Mouse (Mus musculus) cerebral cortex, adult 2 months (tissue): Measurements from ENCODE around the gene Clec2l.

ENCODE experiments used
- WGBS: fragments of 180-500 bp; shearing (Covaris S2); methylation state at CpG from one replicate; pipeline ENCODE4 v1.1.7; 2018; 5-methylcytosine and 5-hydroxymethylcytosine counted together

Clec2l gene

GRCm38 (mm10) chr6:38670488-38670887, 7.6 kb downstream of the Clec2l start:
- 85% methylated on average over 1 of the region's 1 CpGs for WGBS

GRCm38 (mm10) chr6:38671270-38671669, 8.4 kb downstream of the Clec2l start:
- WGBS: 84% methylated on average over 7 of the region's 7 CpGs

DNA sequence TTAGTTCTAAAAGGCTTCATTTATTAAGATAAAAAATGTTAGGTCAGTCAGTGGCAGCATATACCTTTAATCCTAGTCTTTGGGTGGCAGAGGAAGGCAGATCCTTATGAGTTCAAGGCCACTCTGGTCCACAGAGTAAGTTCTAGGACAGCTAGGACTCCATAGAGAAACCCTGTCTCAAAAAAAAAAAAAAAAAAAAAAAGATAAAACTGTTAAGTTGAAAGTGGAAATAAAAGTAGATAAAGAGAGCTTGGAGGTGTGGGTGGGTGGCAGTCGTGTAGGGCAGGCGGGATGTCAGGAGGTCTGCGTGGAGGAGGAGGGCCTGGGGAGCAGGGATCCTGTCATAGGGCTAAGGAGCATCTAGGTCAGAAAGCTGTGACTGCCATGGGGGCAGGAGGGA, 9.1 kb downstream of the Clec2l start:
- 90% methylated on average over 3 of the region's 3 CpGs for WGBS

DNA sequence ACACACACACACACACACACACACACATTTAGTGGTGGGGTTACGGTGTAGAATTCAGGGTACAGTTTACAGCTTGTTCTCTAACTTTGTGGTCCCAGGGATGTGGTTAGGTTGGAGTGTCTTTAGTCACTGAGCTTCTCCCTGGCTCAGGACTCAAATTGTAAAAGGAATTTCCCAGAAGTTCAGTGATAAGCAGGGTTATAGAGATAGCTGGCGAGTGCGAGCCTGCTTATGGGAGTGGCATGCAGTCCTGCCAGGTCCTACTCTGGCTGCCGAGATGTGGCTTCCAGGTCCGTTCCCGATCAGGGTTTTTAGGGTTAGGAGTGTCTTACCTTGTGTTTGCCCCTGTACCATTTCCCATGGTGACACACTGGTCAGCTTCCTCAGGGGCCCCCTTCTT, 13.3 kb downstream of the Clec2l start:
- 89% methylated on average over 6 of the region's 6 CpGs for WGBS

DNA sequence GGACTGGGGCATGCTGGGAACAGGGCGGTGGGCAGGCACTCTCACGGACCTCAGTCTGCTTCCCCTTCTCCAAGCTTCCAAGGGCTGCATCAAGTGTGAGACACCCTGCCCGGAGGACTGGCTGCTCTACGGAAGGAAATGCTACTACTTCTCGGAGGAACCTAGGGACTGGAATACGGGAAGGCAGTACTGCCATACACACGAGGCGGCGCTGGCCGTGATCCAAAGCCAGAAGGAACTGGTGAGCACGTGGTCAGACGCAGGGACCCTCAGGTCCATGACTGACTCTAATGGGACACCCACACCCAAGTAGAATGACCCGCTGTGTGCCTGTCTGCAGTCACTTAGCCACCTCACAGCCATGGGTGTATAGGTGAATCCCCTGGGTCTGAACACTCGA, 13.9 kb downstream of the Clec2l start:
- 75% methylated on average over 14 of the region's 14 CpGs for WGBS

- WGBS: 82% methylated on average over 9 of the region's 9 CpGs
Measured at GRCm38 (mm10) chr6:38677629-38678028, 14.8 kb downstream of the Clec2l start.

DNA sequence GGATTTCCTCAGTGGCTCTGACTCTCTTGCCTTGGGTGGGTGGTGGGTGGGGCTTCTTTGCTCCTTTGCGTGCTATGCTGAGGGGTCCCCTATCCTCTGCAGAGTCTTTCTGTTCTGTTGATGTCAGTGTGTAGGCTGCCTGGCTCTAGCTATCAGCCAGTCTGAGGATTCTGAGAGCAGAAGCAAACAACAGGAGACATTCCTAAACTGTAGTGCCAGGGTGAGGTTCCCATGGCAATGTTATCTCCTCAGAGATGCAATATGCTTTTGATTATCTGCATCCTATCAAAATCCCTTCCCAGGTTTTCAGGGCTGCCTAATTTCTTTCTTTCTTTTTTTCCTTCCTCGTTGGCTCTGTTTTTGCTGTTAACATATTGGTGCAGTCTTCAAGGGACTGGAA, 19.7 kb downstream of the Clec2l start:
- 44% methylated on average over 2 of the region's 2 CpGs for WGBS

DNA sequence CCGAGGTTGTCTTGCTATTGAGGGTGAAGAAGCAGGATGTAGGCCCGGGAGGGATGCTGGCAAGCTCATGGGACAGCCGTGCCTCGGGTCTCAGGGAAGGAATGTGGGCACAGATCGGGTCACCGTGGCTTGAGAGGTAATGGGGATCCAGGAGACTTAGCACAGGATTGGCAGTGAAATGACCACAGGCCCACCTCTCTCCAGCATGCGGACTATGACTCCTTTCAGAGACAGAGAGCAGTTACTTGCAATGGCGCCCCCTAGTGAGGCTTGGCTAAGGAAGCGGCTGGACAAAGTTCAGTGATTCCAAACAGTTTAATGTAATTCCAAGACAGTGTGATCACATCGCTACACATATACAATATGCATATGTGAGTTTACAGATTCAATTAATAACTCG, 24.3 kb downstream of the Clec2l start:
- 63% methylated on average over 11 of the region's 11 CpGs for WGBS

- 73% methylated on average over 10 of the region's 10 CpGs for WGBS
Measured at GRCm38 (mm10) chr6:38688841-38689240, 26.0 kb downstream of the Clec2l start.

- WGBS: 89% methylated on average over 4 of the region's 4 CpGs
Measured at GRCm38 (mm10) chr6:38690615-38691014, 27.7 kb downstream of the Clec2l start.

- 86% methylated on average over 5 of the region's 5 CpGs for WGBS
Measured at GRCm38 (mm10) chr6:38691052-38691451, 28.2 kb downstream of the Clec2l start.

DNA sequence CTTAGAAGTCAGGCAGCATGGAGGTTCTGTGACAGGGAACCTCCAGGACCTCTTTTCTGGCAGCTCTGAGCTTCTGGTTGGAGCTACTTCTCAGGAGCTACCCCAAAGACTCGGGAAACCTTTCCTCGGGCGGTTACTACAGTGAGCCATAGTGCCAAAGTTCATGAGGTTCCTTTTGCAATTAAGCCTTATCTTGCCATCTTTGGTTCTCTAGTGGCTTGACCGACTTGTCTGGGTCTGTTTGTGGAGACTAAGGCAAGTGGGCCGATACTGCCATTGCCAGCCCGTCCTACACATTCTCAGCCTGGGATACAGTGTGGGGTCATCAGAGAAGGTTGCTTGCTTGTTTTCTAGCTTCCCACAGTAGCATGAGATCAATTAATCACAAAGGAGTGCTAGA, 29.7 kb downstream of the Clec2l start:
- 97% methylated on average over 6 of the region's 6 CpGs for WGBS

GRCm38 (mm10) chr6:38695380-38696054, 32.6 kb downstream of the Clec2l start:
- 25% methylated on average over 9 of the region's 9 CpGs for WGBS

DNA sequence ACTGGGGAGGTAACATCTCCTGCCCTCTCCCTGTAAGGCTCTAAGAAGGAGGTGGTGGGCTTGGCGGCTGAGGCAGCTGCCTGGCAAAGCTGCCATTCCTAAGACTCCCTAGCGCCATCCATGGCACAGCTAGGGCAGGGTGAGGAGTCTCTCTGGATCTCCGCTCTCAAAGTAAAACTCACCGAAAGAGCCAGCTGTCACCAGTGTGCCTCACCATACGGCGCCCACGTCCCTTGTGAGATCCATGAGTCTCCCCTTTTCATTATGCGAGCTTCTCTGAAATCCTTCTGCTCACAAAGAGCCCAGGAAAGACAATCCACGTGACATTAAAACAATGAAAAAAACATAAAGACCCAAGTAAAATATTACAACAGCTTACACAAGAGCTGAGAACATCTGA, 33.7 kb downstream of the Clec2l start:
- 48% methylated on average over 9 of the region's 9 CpGs for WGBS

DNA sequence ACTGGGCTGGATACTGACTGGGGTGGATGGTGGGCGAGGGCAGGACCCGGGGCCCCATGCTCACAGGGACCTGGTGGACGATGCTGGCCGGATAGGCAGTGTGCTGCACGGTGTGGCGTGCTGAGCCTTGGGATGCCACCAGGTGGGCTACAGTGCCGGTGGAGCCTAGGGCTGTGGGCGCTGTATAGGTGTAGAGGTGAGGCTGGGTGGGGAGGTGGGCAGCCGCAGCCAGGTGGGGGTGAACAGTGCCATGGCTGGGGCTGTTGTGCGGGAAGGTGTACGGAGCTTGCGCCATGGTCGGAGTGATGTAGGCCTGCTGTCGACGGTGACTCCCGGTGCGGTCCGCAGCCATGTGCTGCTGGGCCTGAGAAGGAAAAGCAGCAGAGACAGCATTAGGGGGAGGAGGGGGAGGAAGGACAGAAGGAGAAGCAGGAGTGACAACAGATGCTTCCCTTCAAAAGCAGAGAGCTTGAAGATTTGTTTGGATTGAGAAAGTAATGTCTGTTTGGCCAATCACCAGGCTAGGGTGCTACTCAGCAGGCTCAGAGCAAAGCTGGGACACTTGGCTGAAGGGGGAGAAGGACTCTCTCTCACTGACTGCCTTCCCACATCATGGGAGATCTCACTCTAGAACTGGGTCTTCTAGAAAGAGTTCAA, 35.5 kb downstream of the Clec2l start:
- 83% methylated on average over 18 of the region's 18 CpGs for WGBS

DNA sequence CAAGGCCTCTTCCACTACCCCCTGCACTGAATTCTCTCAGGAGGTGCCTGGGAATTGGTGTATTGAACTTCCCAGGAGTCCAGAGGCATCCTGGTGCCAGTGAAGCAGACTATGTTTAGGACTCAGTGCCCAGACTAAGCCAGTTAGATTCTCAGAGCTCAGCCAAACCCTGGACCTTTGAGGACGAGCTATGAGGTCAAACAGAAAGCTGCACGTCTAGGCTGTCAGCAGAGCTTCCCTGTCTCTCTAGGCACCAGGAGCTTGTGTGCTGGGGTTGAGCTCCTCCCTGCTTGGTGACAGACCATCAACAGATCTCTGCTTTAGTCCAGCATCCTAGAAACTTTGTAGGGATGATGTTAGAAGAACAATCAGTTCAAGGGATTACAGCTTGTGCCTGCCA, 38.6 kb downstream of the Clec2l start:
- 74% methylated on average over 2 of the region's 2 CpGs for WGBS

DNA sequence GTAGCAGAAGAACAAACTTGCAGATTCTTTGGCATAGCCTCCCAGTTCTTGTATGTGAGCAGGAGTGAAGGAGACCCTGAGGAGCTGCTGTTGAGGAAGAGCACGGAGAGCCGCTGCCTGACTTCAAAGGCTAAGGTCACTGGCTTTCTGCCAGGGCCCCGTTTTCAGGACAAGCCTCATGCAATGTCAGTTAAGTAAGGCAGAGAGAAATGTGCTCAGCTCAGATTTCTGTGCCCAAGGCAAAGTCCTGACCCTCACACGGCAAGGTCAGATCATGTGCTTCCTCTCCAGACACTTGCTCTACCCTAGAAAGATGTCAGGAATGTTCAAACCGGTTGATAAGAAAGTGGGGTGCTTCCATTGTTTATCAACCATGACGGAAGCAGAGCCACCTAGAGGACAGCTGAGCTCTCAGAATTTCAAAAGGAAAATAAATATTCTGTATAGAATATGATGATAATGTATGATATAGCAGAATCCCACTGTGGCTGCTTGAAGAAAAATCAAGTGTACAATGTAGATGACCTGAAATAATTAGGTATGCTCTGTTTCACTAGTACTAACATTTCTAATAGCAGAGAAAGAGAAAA, 40.0 kb downstream of the Clec2l start:
- 44% methylated on average over 6 of the region's 6 CpGs for WGBS

DNA sequence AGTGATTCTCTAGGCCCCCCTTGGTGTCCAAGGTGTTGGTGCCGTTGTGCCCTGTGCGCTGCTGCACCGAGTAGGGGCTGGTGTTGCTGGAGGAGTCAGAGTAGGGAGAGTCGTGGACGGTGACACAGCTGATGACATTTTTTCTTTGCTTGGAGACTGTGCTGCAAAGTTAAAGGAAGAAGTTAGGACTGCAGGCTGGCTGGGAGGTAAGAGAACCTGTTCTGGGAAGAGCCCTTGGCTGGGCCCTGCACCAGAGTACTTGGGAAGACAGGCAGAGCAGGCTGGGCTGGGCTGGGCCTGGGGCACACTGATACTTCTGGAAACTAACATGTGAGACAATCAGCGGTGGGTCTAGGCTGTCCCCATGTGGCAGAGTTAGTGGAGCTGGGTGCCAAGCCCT, 40.7 kb downstream of the Clec2l start:
- 90% methylated on average over 6 of the region's 6 CpGs for WGBS

GRCm38 (mm10) chr6:38704264-38704984, 41.6 kb downstream of the Clec2l start:
- 60% methylated on average over 7 of the region's 7 CpGs for WGBS

GRCm38 (mm10) chr6:38710449-38710848, 47.6 kb downstream of the Clec2l start:
- WGBS: 69% methylated on average over 3 of the region's 3 CpGs

DNA sequence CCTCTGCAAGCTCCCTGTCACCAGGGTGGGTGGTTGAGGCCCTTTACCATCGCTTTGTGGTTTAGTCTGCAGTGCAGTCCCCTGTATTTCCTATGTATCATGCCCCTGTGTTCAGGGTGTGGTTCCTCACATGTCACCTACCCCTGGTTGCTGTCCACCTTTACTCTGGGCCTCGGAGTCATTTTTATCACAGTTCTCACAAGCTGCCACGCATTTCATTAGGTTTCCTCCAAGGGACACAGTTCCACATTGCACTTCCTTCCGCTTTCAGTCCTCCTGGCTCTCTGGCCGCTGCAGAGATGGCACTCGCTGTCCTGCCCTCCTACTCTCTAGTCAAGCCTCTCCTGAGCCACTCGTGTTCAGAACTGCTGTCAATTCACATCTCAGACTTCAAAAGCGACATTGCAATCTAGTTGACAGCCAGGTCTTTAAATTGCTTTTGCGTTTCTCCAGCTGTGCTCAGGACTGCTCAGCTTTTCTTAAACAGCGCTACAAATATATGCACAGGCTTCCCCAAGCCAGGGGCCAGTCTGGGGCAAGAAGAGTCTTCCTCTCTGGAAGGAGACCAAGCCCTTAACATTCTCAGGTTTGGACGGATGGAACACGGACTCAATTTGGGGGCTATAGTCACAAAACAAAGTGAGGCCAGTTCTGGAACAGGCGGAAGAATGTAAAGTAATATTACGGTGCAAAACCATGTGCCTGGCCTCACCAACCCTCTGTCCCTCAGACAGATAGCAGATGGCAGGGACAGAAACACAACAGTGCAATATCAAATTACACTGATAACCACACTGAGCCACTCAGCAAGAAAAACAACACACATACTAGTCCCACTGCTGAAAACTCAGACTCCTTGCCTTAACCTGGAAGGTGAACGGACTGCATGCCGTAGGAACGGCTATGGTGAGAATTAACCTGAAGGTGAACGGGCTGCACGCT, 51.4 kb downstream of the Clec2l start:
- WGBS: 90% methylated on average over 19 of the region's 19 CpGs
